Mouse (Mus musculus) liver, embryonic 14.5 days (tissue): ENCODE data around the gene Pdzk1ip1. TPM values are rescaled to one million over a fixed set of nuclear protein-coding genes. Genes with fewer than 3 reads are reported as not detected.
A peak's percentile ranks its signal among the peaks of the same experiment; 100 is the strongest.

Source experiments
- ATAC-seq: fragments of 200-750 bp; cut with Nextera tagmentation; 2 replicates; pipeline ENCODE4 v1.8.0; 2017; ENCODE audit warnings: moderate number of reproducible peaks, mild to moderate bottlenecking, moderate library complexity; ENCODE audit not compliant: insufficient read depth
- DNase-seq, 3 experiments: peaks; one replicate each; pipeline ENCODE4 v3.0.0-alpha.2; 2012 to 2013; ENCODE audit warnings: low read depth in 3 of 3, low spot score in 3 of 3
- H3K27ac ChIP-seq: fragments of 300-500 bp; sonication (generic); 2 replicates; pipeline ENCODE4 v1.5.1; 2014; ENCODE audit warnings: moderate library complexity, mild to moderate bottlenecking, control low read depth, inconsistent platforms
- H3K27me3 ChIP-seq: fragments of 300-500 bp; sonication (generic); 2 replicates; pipeline ENCODE4 v1.6.1; 2014; ENCODE audit warnings: mild to moderate bottlenecking, low read length, moderate library complexity; ENCODE audit not compliant: control insufficient read depth, insufficient read depth
- H3K36me3 ChIP-seq: fragments of 300-500 bp; sonication (generic); replicated peaks from 2 replicates; pipeline ENCODE4 v1.6.1; 2014; ENCODE audit warnings: low read depth; ENCODE audit not compliant: control insufficient read depth, insufficient read depth
- H3K4me1 ChIP-seq, 2 experiments: fragments of 200-500 bp in 1 of 2; fragments of 300-500 bp in 1 of 2; sonication (generic) in 1 of 2; replicated peaks; 2 replicates each; pipeline ENCODE4 v1.6.1; 2012 to 2014; ENCODE audit warnings: antibody characterized with exemption in 1 of 2, inconsistent platforms in 1 of 2, low read length in 1 of 2; ENCODE audit not compliant: control insufficient read depth in 2 of 2, insufficient read depth in 2 of 2
- H3K4me2 ChIP-seq: fragments of 300-500 bp; sonication (generic); 2 replicates; pipeline ENCODE4 v1.6.1; 2014; ENCODE audit warnings: low read depth, mild to moderate bottlenecking, control low read depth, moderate library complexity
- H3K4me3 ChIP-seq, 2 experiments: fragments of 200-500 bp in 1 of 2; fragments of 300-500 bp in 1 of 2; sonication (generic) in 1 of 2; 2 replicates each; pipeline ENCODE4 v1.5.1; 2012 to 2014; ENCODE audit warnings: low read depth in 2 of 2, low read length in 2 of 2, mild to moderate bottlenecking in 2 of 2, control low read depth in 1 of 2, inconsistent platforms in 1 of 2, moderate library complexity in 1 of 2; ENCODE audit not compliant: insufficient read depth in 1 of 2
- H3K9ac ChIP-seq: fragments of 300-500 bp; sonication (generic); replicated peaks from 2 replicates; pipeline ENCODE4 v1.6.1; 2014; ENCODE audit warnings: mild to moderate bottlenecking, control low read depth, moderate library complexity
- H3K9me3 ChIP-seq: fragments of 300-500 bp; sonication (generic); 2 replicates; pipeline ENCODE4 v1.6.1; 2016; ENCODE audit warnings: low read length, mixed read lengths; ENCODE audit not compliant: control insufficient read depth
- CTCF ChIP-seq: IDR thresholded peaks from 2 replicates; pipeline ENCODE4 v1.5.1; 2016; ENCODE audit warnings: antibody characterized with exemption, low read depth, control low read depth
- EP300 ChIP-seq: IDR thresholded peaks from 2 replicates; pipeline ENCODE4 v1.6.1; 2016; ENCODE audit warnings: antibody characterized with exemption, low read depth
- WGBS: fragments of 180-500 bp; shearing (Covaris S2); extraction: QIAGEN DNeasy Blood & Tissue Kit; methylation state at CpG from one replicate; pipeline ENCODE4 v1.1.7; 2014; ENCODE audit not compliant: insufficient replicate concordance; 5-methylcytosine and 5-hydroxymethylcytosine counted together
- polyA plus RNA-seq, 2 experiments: library from polyadenylated mRNA; depleted of rRNA in 1 of 2; stranded (reverse) in 1 of 2; unstranded in 1 of 2; fragments of >200 nt; fragmentation: Nextera tagmentation in 1 of 2; extraction: Ambion mirVana in 1 of 2; gene quantifications; 2 replicates each; pipeline versions ENCODE4 v1.2.1 to v1.2.3; 2012 to 2014

The Pdzk1ip1 gene
- polyA plus RNA-seq, 2 experiments, result 24.4 to 24.5 TPM

DNA sequence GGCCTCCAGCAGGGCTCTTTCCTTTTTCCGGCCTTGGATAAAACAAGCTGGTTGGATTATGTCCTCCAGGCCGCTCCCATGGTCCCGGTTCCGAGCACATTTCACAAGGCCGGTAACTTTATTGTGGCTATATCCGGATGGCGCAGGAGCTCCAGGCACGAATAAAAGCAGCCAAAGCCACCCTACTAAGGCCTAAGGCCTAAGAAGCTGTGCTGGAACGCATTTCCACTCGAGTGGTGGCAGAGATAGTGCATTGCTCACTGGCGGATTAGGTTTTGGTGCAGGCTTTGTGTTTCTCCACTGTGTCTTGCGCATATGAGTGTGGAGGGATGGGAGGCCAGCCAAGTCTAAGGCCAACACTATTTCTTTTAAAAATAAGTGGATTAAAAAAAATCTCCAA lies 28.6 kb upstream of the Pdzk1ip1 start:
- no peak for TF ChIP-seq CTCF
- no peak for TF ChIP-seq EP300
- Histone ChIP-seq H3K9me3 (no peaks in the 10 kb centered on the region), H3K27ac (peak overlapping the region; percentile 93), H3K4me2 (peak overlapping the region; percentile 100), H3K27me3 (peaks cover 16% of the 10 kb centered on the region), H3K4me3 (peak overlapping the region; percentile 93 to 98), H3K9ac (peak overlapping the region; percentile 100), H3K4me1 (peaks cover 17 to 18% of the 10 kb centered on the region in 2 experiments), H3K36me3 (peaks cover 41% of the 10 kb centered on the region)
- ATAC-seq (no peak), DNase-seq (no peak)
- WGBS, result 5% methylated on average over 12 of the region's 12 CpGs

DNA sequence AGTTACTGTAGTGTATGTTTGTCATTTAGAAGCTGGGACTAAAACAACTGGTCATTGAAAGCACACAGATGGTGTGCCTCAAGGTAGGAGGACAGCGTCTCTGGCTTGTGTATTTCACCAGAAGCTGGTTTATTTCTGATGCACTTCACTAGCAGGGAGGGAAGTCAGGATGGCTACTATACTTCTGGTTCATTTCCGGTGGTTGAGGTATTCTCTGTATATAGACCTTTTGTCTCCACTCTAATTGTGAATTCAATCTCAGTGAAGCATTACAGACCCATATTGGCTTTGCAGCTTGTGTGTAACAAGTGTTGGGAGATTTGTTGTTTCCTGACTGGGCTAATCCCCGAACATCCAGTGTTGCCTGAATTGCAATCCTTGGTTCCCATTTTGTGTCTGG lies 27.8 kb upstream of the Pdzk1ip1 start:
- TF ChIP-seq EP300 (no peak), CTCF (no peak)
- H3K4me3 ChIP-seq, result peak overlapping the region; percentile 93 to 98
- H3K4me1 ChIP-seq, result peaks cover 9 to 11% of the 10 kb centered on the region in 2 experiments
- H3K9ac ChIP-seq, result peak overlapping the region; percentile 100
- ATAC-seq (no peak), DNase-seq (no peak)
- H3K36me3 ChIP-seq, result peaks cover 50% of the 10 kb centered on the region
- H3K27me3 ChIP-seq, result peaks cover 16% of the 10 kb centered on the region
- 16% methylated on average over 3 of the region's 3 CpGs for WGBS
- peak overlapping the region; percentile 100 for H3K4me2 ChIP-seq
- H3K27ac ChIP-seq, result peak overlapping the region; percentile 93
- H3K9me3 ChIP-seq, result no peaks in the 10 kb centered on the region

DNA sequence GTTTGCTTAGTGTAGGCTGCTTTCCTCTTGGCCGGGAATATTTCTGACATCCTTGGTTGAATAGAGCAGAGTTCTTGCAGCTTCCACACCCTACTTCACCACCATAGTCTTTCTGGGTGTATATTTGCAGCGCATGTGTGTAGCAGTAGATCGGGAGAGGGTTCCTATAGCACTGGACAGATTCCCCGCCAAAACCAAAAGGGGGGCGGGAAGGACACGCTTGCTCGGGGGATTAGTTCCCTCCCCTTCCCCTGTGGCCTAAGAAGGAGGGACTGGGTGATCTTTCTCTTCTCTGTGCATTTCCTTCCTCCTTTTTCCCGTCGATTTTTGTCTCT lies 26.0 kb upstream of the Pdzk1ip1 start:
- Histone ChIP-seq H3K9me3 (no peaks in the 10 kb centered on the region), H3K4me2 (peak overlapping the region; percentile 100), H3K27ac (peak overlapping the region; percentile 73), H3K36me3 (peaks cover 68% of the 10 kb centered on the region), H3K27me3 (peaks cover 16% of the 10 kb centered on the region), H3K9ac (peak overlapping the region; percentile 100), H3K4me3 (peak overlapping the region; percentile 73 to 98), H3K4me1 (peaks cover 6 to 11% of the 10 kb centered on the region in 2 experiments; a peak in 3 of 4 replicates)
- peak; percentile 38; the same call in 1 of the 2 replicates for ATAC-seq
- no peak for DNase-seq
- TF ChIP-seq CTCF (no peak), EP300 (no peak)
- WGBS, result 0% methylated on average over 9 of the region's 9 CpGs

DNA sequence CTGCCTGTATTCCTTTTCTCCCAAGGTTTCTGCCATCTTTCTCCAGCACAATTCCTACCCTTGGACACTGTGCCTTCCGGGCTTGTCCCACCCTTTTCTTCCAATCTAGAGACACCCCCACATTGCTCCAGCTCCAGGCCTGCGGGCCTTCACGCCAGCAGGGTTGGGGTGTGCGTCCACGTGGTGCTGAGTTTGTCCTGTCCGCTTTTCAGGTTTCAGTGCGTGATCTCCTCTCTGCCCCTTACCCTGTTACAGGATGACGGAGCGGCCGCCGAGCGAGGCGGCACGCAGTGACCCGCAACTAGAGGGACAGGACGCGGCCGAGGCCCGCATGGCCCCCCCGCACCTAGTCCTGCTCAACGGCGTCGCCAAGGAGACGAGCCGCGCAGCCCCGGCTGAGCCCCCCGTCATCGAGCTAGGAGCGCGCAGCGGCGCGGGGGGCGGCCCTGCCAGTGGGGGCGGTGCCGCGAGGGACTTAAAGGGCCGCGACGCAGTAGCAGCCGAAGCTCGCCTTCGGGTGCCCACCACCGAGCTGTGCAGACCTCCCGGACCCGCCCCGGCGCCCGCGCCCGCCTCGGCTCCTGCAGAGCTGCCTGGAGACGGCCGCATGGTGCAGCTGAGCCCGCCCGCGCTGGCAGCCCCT lies 25.5 kb upstream of the Pdzk1ip1 start:
- H3K36me3 ChIP-seq, result peaks cover 72% of the 10 kb centered on the region
- H3K27me3 ChIP-seq, result peaks cover 16% of the 10 kb centered on the region
- DNase-seq, result no peak

DNA sequence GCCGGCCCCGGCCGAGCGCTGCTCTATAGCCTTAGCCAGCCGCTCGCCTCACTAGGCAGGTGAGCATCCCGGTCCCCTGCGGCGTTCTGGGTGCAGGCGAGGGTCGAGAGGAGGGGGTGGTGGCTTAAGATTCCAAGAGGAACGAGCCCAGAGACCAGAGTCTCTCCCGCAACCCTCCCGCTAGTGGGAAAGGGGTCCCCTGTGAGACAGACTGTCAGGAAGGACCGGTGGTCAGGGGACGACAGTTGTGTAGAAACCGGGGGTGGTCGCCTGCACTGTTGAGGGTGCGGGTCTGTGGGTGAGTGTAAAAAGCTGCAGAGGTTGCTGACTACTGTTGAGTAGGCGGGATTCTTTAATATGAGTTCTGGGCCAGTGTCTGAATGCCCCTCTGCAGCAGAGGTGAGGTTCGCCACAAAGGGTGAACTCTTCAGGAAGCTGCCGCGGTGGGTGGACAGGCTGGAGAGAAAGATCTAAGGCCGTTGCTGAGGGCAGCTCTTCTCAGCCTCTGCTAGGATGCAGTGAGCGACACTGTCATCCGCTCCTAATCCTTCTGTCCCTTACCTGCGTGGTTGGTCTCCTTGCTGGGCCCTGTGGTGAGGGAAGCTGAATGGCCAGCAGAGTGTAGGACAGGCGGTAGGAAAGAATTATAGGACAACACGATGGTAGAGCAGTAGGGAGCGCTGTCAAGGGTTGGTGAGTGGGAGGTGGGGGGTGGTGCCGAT lies 24.8 kb upstream of the Pdzk1ip1 start:
- DNase-seq (no peak), ATAC-seq (no peak)
- peak overlapping the region; percentile 73 to 98 for H3K4me3 ChIP-seq
- H3K27me3 ChIP-seq, result peaks cover 16% of the 10 kb centered on the region
- H3K4me2 ChIP-seq, result peak overlapping the region; percentile 100
- H3K27ac ChIP-seq, result peak overlapping the region; percentile 73
- H3K36me3 ChIP-seq, result peaks cover 79% of the 10 kb centered on the region
- no peaks in the 10 kb centered on the region for H3K9me3 ChIP-seq
- H3K9ac ChIP-seq, result peak overlapping the region; percentile 100
- TF ChIP-seq EP300 (no peak), CTCF (no peak)
- H3K4me1 ChIP-seq, result peaks cover 6 to 11% of the 10 kb centered on the region in 2 experiments; a peak in 3 of 4 replicates
- WGBS, result 4% methylated on average over 31 of the region's 31 CpGs

More for the DNA sequence above, 25.5 kb upstream of the Pdzk1ip1 start:
- TF ChIP-seq CTCF (no peak), EP300 (no peak)
- Histone ChIP-seq H3K9me3 (no peaks in the 10 kb centered on the region), H3K27ac (peak overlapping the region; percentile 73), H3K4me3 (peak overlapping the region; percentile 73 to 98), H3K4me1 (peaks cover 6 to 11% of the 10 kb centered on the region in 2 experiments; a peak in 3 of 4 replicates), H3K9ac (peak overlapping the region; percentile 100), H3K4me2 (peak overlapping the region; percentile 100)
- ATAC-seq, result peak; percentile 42
- under 1% methylated on average over 57 of the region's 58 CpGs for WGBS
